Mouse (Mus musculus) E14TG2a.4 (cell line): ENCODE data around the gene Rho.

ENCODE experiments used
- CTCF ChIP-seq: conservative IDR thresholded peaks from 2 replicates; pipeline ENCODE4 v1.5.1; 2014; ENCODE audit warnings: low read length
- NANOG ChIP-seq: IDR thresholded peaks from 2 replicates; pipeline ENCODE4 v1.6.1; 2014; ENCODE audit warnings: borderline replicate concordance, low read length, mixed read lengths
- POU5F1 ChIP-seq: IDR thresholded peaks from 2 replicates; pipeline ENCODE4 v1.6.1; 2014; ENCODE audit warnings: low read length, borderline replicate concordance

GRCm38 (mm10) chr6:115902545-115902944 lies 29.0 kb upstream of the Rho start:
- TF ChIP-seq CTCF (no peak), NANOG (no peak), POU5F1 (no peak)
